Mouse (Mus musculus) limb, embryonic 10.5 days (tissue): ENCODE results near the gene Prss38. TPM values are rescaled to one million over a fixed set of nuclear protein-coding genes. Genes with fewer than 3 reads are reported as not detected.

Experiments
- DNase-seq: peaks from one replicate; pipeline ENCODE4 v3.0.0-alpha.2; 2017; ENCODE audit warnings: low spot score
- H3K27ac ChIP-seq: fragments of 300-500 bp; sonication (generic); 2 replicates; pipeline ENCODE4 v1.5.1; 2016; ENCODE audit warnings: mild to moderate bottlenecking
- H3K27me3 ChIP-seq: fragments of 300-500 bp; sonication (generic); 2 replicates; pipeline ENCODE4 v1.6.1; 2016; ENCODE audit warnings: low read depth, mild to moderate bottlenecking; ENCODE audit not compliant: poor library complexity, severe bottlenecking
- H3K36me3 ChIP-seq: fragments of 300-500 bp; sonication (generic); 2 replicates; pipeline ENCODE4 v1.6.1; 2016; ENCODE audit warnings: mild to moderate bottlenecking, moderate library complexity
- H3K4me1 ChIP-seq: fragments of 300-500 bp; sonication (generic); 2 replicates; pipeline ENCODE4 v1.6.1; 2016
- H3K4me3 ChIP-seq: fragments of 300-500 bp; sonication (generic); 2 replicates; pipeline ENCODE4 v1.5.1; 2016; ENCODE audit warnings: mild to moderate bottlenecking, moderate library complexity
- H3K9me3 ChIP-seq: fragments of 300-500 bp; sonication (generic); replicated peaks from 2 replicates; pipeline ENCODE4 v1.6.1; 2016; ENCODE audit warnings: mild to moderate bottlenecking
- WGBS: fragments of 180-500 bp; shearing (Covaris S2); methylation state at CpG from one replicate; pipeline ENCODE4 v1.1.7; 2016; 5-methylcytosine and 5-hydroxymethylcytosine counted together
- polyA plus RNA-seq: library from polyadenylated mRNA; unstranded; fragments of >200 nt; fragmentation: Nextera tagmentation; extraction: Ambion mirVana; gene quantifications from 2 replicates; pipeline ENCODE4 v1.2.1, GENCODE M21; 2016

Prss38 gene
- not detected in 2 replicates for polyA plus RNA-seq

GRCm38 (mm10) chr11:59375475-59375874 lies at the start of gene Prss38:
Prss38 (minus strand) TSS chr11:59375657.
- H3K27ac ChIP-seq = 0 out of 2 replicates have a peak within 1 kb of the TSS, but pooled peaks have one; percentile 17
- H3K4me3 ChIP-seq = no peak within 1 kb of the TSS
- no peaks in the 10 kb centered on the region for H3K27me3 ChIP-seq
- no peak for DNase-seq
- WGBS = 78% methylated on average over 16 of the region's 16 CpGs
- H3K4me1 ChIP-seq = no peaks in the 10 kb centered on the region
- H3K36me3 ChIP-seq = no peaks in the 10 kb centered on the region
- H3K9me3 ChIP-seq = no peaks in the 10 kb centered on the region

- Histone ChIP-seq H3K4me3 (no peak overlapping the region), H3K9me3 (no peaks in the 10 kb centered on the region), H3K27ac (no peak overlapping the region), H3K36me3 (peaks cover 96% of the 10 kb centered on the region), H3K4me1 (peaks cover 7% of the 10 kb centered on the region; the same call in 1 of the 2 replicates), H3K27me3 (no peaks in the 10 kb centered on the region)
- WGBS = 75% methylated on average over 5 of the region's 5 CpGs
- DNase-seq = no peak
These were observed 47.6 kb upstream of the Prss38 start for GRCm38 (mm10) chr11:59423010-59423588.

- H3K27me3 ChIP-seq = no peaks in the 10 kb centered on the region
- H3K4me3 ChIP-seq = no peak overlapping the region
- peaks cover 89% of the 10 kb centered on the region for H3K36me3 ChIP-seq
- DNase-seq = no peak
- no peak overlapping the region for H3K27ac ChIP-seq
- peaks cover 7% of the 10 kb centered on the region; the same call in 1 of the 2 replicates for H3K4me1 ChIP-seq
- H3K9me3 ChIP-seq = no peaks in the 10 kb centered on the region
- WGBS = 92% methylated on average over 2 of the region's 2 CpGs
These were observed 46.5 kb upstream of the Prss38 start for GRCm38 (mm10) chr11:59421967-59422366.

GRCm38 (mm10) chr11:59421436-59421835 lies 46.0 kb upstream of the Prss38 start:
- Histone ChIP-seq H3K27me3 (no peaks in the 10 kb centered on the region), H3K4me1 (peaks cover 7% of the 10 kb centered on the region; the same call in 1 of the 2 replicates), H3K27ac (no peak overlapping the region), H3K9me3 (no peaks in the 10 kb centered on the region), H3K4me3 (no peak overlapping the region), H3K36me3 (peaks cover 87% of the 10 kb centered on the region)
- WGBS = 89% methylated on average over 8 of the region's 8 CpGs
- no peak for DNase-seq

- H3K4me1 ChIP-seq = peaks cover 7% of the 10 kb centered on the region; the same call in 1 of the 2 replicates
- WGBS = 91% methylated on average over 5 of the region's 5 CpGs
- H3K27me3 ChIP-seq = no peaks in the 10 kb centered on the region
- H3K9me3 ChIP-seq = no peaks in the 10 kb centered on the region
- H3K27ac ChIP-seq = no peak overlapping the region
- no peak overlapping the region for H3K4me3 ChIP-seq
- DNase-seq = no peak
- H3K36me3 ChIP-seq = peaks cover 83% of the 10 kb centered on the region
These were observed 43.3 kb upstream of the Prss38 start for GRCm38 (mm10) chr11:59418708-59419107.

GRCm38 (mm10) chr11:59412999-59413863 lies 37.8 kb upstream of the Prss38 start:
- H3K27ac ChIP-seq = no peak overlapping the region
- no peak for DNase-seq
- no peaks in the 10 kb centered on the region for H3K9me3 ChIP-seq
- 79% methylated on average over 13 of the region's 13 CpGs for WGBS
- no peaks in the 10 kb centered on the region for H3K27me3 ChIP-seq
- no peak overlapping the region for H3K4me3 ChIP-seq
- peaks cover 62% of the 10 kb centered on the region for H3K36me3 ChIP-seq
- H3K4me1 ChIP-seq = peaks cover 6% of the 10 kb centered on the region

GRCm38 (mm10) chr11:59412058-59412457 lies 36.6 kb upstream of the Prss38 start:
- H3K4me3 ChIP-seq = no peak overlapping the region
- no peaks in the 10 kb centered on the region for H3K27me3 ChIP-seq
- WGBS = 86% methylated on average over 6 of the region's 6 CpGs
- H3K27ac ChIP-seq = no peak overlapping the region
- DNase-seq = no peak
- H3K9me3 ChIP-seq = no peaks in the 10 kb centered on the region
- peaks cover 6% of the 10 kb centered on the region for H3K4me1 ChIP-seq
- peaks cover 69% of the 10 kb centered on the region for H3K36me3 ChIP-seq

- DNase-seq = no peak
- 91% methylated on average over 2 of the region's 2 CpGs for WGBS
- H3K36me3 ChIP-seq = peaks cover 77% of the 10 kb centered on the region
- no peaks in the 10 kb centered on the region for H3K27me3 ChIP-seq
- no peaks in the 10 kb centered on the region for H3K9me3 ChIP-seq
- H3K27ac ChIP-seq = no peak overlapping the region
- H3K4me3 ChIP-seq = no peak overlapping the region
- peaks cover 6% of the 10 kb centered on the region for H3K4me1 ChIP-seq
These were observed 35.4 kb upstream of the Prss38 start for GRCm38 (mm10) chr11:59410851-59411250.

- 86% methylated on average over 1 of the region's 1 CpGs for WGBS
- H3K27ac ChIP-seq = no peak overlapping the region
- no peak for DNase-seq
- H3K36me3 ChIP-seq = peaks cover 68% of the 10 kb centered on the region
- H3K4me3 ChIP-seq = no peak overlapping the region
- H3K9me3 ChIP-seq = no peaks in the 10 kb centered on the region
- H3K27me3 ChIP-seq = no peaks in the 10 kb centered on the region
- 0 out of 2 replicates have a peak, but pooled peaks cover 2% of the 10 kb centered on the region for H3K4me1 ChIP-seq
These were observed 30.3 kb upstream of the Prss38 start for GRCm38 (mm10) chr11:59405761-59406160.

GRCm38 (mm10) chr11:59400876-59401275 lies 25.4 kb upstream of the Prss38 start:
- Histone ChIP-seq H3K4me3 (no peak overlapping the region), H3K9me3 (no peaks in the 10 kb centered on the region), H3K36me3 (peaks cover 27% of the 10 kb centered on the region), H3K27me3 (no peaks in the 10 kb centered on the region), H3K27ac (no peak overlapping the region), H3K4me1 (peaks cover 30% of the 10 kb centered on the region)
- 83% methylated on average over 2 of the region's 2 CpGs for WGBS
- no peak for DNase-seq

- peaks cover 30% of the 10 kb centered on the region for H3K4me1 ChIP-seq
- WGBS = 73% methylated on average over 8 of the region's 8 CpGs
These were observed 24.4 kb upstream of the Prss38 start for GRCm38 (mm10) chr11:59399830-59400229.

GRCm38 (mm10) chr11:59397536-59398371 lies 22.3 kb upstream of the Prss38 start:
- H3K4me3 ChIP-seq = no peak overlapping the region
- H3K27ac ChIP-seq = peak overlapping the region; percentile 54
- H3K4me1 ChIP-seq = peaks cover 43% of the 10 kb centered on the region
- H3K36me3 ChIP-seq = 0 out of 2 replicates have a peak, but pooled peaks cover 5% of the 10 kb centered on the region
- DNase-seq = no peak
- no peaks in the 10 kb centered on the region for H3K9me3 ChIP-seq
- WGBS = 44% methylated on average over 22 of the region's 22 CpGs
- no peaks in the 10 kb centered on the region for H3K27me3 ChIP-seq

More at GRCm38 (mm10) chr11:59399830-59400229, 24.4 kb upstream of the Prss38 start:
- Histone ChIP-seq H3K36me3 (peaks cover 18% of the 10 kb centered on the region; the same call in 1 of the 2 replicates), H3K27ac (0 out of 2 replicates have a peak overlapping the region, but pooled peaks have one; percentile 40), H3K9me3 (no peaks in the 10 kb centered on the region), H3K27me3 (no peaks in the 10 kb centered on the region), H3K4me3 (no peak overlapping the region)
- DNase-seq = no peak
